Mouse (Mus musculus): ENCODE data around the gene Cask.

The Cask gene

GRCm38 (mm10) chrX:13651889-13652288 is 199.3 kb downstream of the Cask start:
- no peaks in the 10 kb centered on the region for H3K27me3 ChIP-seq (ENCODE audit: insufficient read depth, low read length)
- no peak for TF ChIP-seq POU5F1 (IDR thresholded peaks at IDR 0.05; ENCODE audit: borderline replicate concordance, low read length)
- no peak for TF ChIP-seq NANOG (IDR thresholded peaks at IDR 0.05; ENCODE audit: borderline replicate concordance, low read length)
- TF ChIP-seq CTCF (conservative IDR thresholded peaks at IDR 0.05; ENCODE audit: low read length), result no peak
- no peaks in the 10 kb centered on the region for H3K9me3 ChIP-seq (ENCODE audit: low read length)
- H3K36me3 ChIP-seq (ENCODE audit: insufficient read depth, low read length), result no peaks in the 10 kb centered on the region
- no peaks in the 10 kb centered on the region for H3K4me1 ChIP-seq (replicated peaks; ENCODE audit: low read depth, low read length)
- no peak overlapping the region for H3K4me3 ChIP-seq (replicated peaks; ENCODE audit: low read length)

- Histone ChIP-seq H3K36me3 (ENCODE audit: insufficient read depth, low read length) (no peaks in the 10 kb centered on the region), H3K4me1 (replicated peaks; ENCODE audit: low read depth, low read length) (no peaks in the 10 kb centered on the region), H3K27me3 (ENCODE audit: insufficient read depth, low read length) (no peaks in the 10 kb centered on the region), H3K9me3 (ENCODE audit: low read length) (no peaks in the 10 kb centered on the region), H3K4me3 (replicated peaks; ENCODE audit: low read length) (no peak overlapping the region)
- no peak for TF ChIP-seq CTCF (conservative IDR thresholded peaks at IDR 0.05; ENCODE audit: low read length)
- TF ChIP-seq NANOG (IDR thresholded peaks at IDR 0.05; ENCODE audit: borderline replicate concordance, low read length), result no peak
- TF ChIP-seq POU5F1 (IDR thresholded peaks at IDR 0.05; ENCODE audit: borderline replicate concordance, low read length), result no peak
These were observed 212.3 kb downstream of the Cask start for GRCm38 (mm10) chrX:13638894-13639293.

- H3K27me3 ChIP-seq (ENCODE audit: insufficient read depth, low read length), result no peaks in the 10 kb centered on the region
- no peak for TF ChIP-seq NANOG (IDR thresholded peaks at IDR 0.05; ENCODE audit: borderline replicate concordance, low read length)
- TF ChIP-seq CTCF (conservative IDR thresholded peaks at IDR 0.05; ENCODE audit: low read length), result no peak
- no peak for TF ChIP-seq POU5F1 (IDR thresholded peaks at IDR 0.05; ENCODE audit: borderline replicate concordance, low read length)
- no peaks in the 10 kb centered on the region for H3K9me3 ChIP-seq (ENCODE audit: low read length)
- no peaks in the 10 kb centered on the region for H3K36me3 ChIP-seq (ENCODE audit: insufficient read depth, low read length)
- H3K4me3 ChIP-seq (replicated peaks; ENCODE audit: low read length), result no peak overlapping the region
- H3K4me1 ChIP-seq (replicated peaks; ENCODE audit: low read depth, low read length), result no peaks in the 10 kb centered on the region
These were observed 214.8 kb downstream of the Cask start for GRCm38 (mm10) chrX:13636398-13636797.

- Histone ChIP-seq H3K36me3 (ENCODE audit: insufficient read depth, low read length) (no peaks in the 10 kb centered on the region), H3K4me3 (replicated peaks; ENCODE audit: low read length) (no peak within 1 kb of the TSS), H3K27me3 (ENCODE audit: insufficient read depth, low read length) (no peaks in the 10 kb centered on the region), H3K9me3 (ENCODE audit: low read length) (no peaks in the 10 kb centered on the region), H3K4me1 (replicated peaks; ENCODE audit: low read depth, low read length) (no peaks in the 10 kb centered on the region)
- no peak for TF ChIP-seq POU5F1 (IDR thresholded peaks at IDR 0.05; ENCODE audit: borderline replicate concordance, low read length)
- no peak for TF ChIP-seq CTCF (conservative IDR thresholded peaks at IDR 0.05; ENCODE audit: low read length)
- no peak for TF ChIP-seq NANOG (IDR thresholded peaks at IDR 0.05; ENCODE audit: borderline replicate concordance, low read length)
These were observed 219.4 kb downstream of the Cask start, which contains the start of gene Gpr34 for GRCm38 (mm10) chrX:13631599-13632283. Gpr34 (plus strand) TSS chrX:13632089.

GRCm38 (mm10) chrX:13622654-13623053 is 228.5 kb downstream of the Cask start:
- no peak overlapping the region for H3K4me3 ChIP-seq (replicated peaks; ENCODE audit: low read length)
- no peaks in the 10 kb centered on the region for H3K27me3 ChIP-seq (ENCODE audit: insufficient read depth, low read length)
- no peaks in the 10 kb centered on the region for H3K4me1 ChIP-seq (replicated peaks; ENCODE audit: low read depth, low read length)
- H3K36me3 ChIP-seq (ENCODE audit: insufficient read depth, low read length), result no peaks in the 10 kb centered on the region
- TF ChIP-seq CTCF (conservative IDR thresholded peaks at IDR 0.05; ENCODE audit: low read length) (no peak), NANOG (IDR thresholded peaks at IDR 0.05; ENCODE audit: borderline replicate concordance, low read length) (no peak), POU5F1 (IDR thresholded peaks at IDR 0.05; ENCODE audit: borderline replicate concordance, low read length) (no peak)
- H3K9me3 ChIP-seq (ENCODE audit: low read length), result no peaks in the 10 kb centered on the region

GRCm38 (mm10) chrX:13621473-13621872 is 229.7 kb downstream of the Cask start:
- no peaks in the 10 kb centered on the region for H3K36me3 ChIP-seq (ENCODE audit: insufficient read depth, low read length)
- H3K27me3 ChIP-seq (ENCODE audit: insufficient read depth, low read length), result no peaks in the 10 kb centered on the region
- no peaks in the 10 kb centered on the region for H3K9me3 ChIP-seq (ENCODE audit: low read length)
- no peak overlapping the region for H3K4me3 ChIP-seq (replicated peaks; ENCODE audit: low read length)
- no peaks in the 10 kb centered on the region for H3K4me1 ChIP-seq (replicated peaks; ENCODE audit: low read depth, low read length)
- TF ChIP-seq POU5F1 (IDR thresholded peaks at IDR 0.05; ENCODE audit: borderline replicate concordance, low read length) (no peak), NANOG (IDR thresholded peaks at IDR 0.05; ENCODE audit: borderline replicate concordance, low read length) (no peak), CTCF (conservative IDR thresholded peaks at IDR 0.05; ENCODE audit: low read length) (no peak)

- Histone ChIP-seq H3K36me3 (ENCODE audit: insufficient read depth, low read length) (no peaks in the 10 kb centered on the region), H3K4me1 (replicated peaks; ENCODE audit: low read depth, low read length) (no peaks in the 10 kb centered on the region), H3K4me3 (replicated peaks; ENCODE audit: low read length) (no peak overlapping the region), H3K27me3 (ENCODE audit: insufficient read depth, low read length) (no peaks in the 10 kb centered on the region), H3K9me3 (ENCODE audit: low read length) (no peaks in the 10 kb centered on the region)
- TF ChIP-seq NANOG (IDR thresholded peaks at IDR 0.05; ENCODE audit: borderline replicate concordance, low read length) (no peak), CTCF (conservative IDR thresholded peaks at IDR 0.05; ENCODE audit: low read length) (no peak), POU5F1 (IDR thresholded peaks at IDR 0.05; ENCODE audit: borderline replicate concordance, low read length) (no peak)
These were observed 232.7 kb downstream of the Cask start for GRCm38 (mm10) chrX:13618476-13618875.

- H3K4me3 ChIP-seq (replicated peaks; ENCODE audit: low read length), result no peak overlapping the region
- H3K27me3 ChIP-seq (ENCODE audit: insufficient read depth, low read length), result no peaks in the 10 kb centered on the region
- TF ChIP-seq CTCF (conservative IDR thresholded peaks at IDR 0.05; ENCODE audit: low read length) (no peak), POU5F1 (IDR thresholded peaks at IDR 0.05; ENCODE audit: borderline replicate concordance, low read length) (no peak), NANOG (IDR thresholded peaks at IDR 0.05; ENCODE audit: borderline replicate concordance, low read length) (no peak)
- no peaks in the 10 kb centered on the region for H3K4me1 ChIP-seq (replicated peaks; ENCODE audit: low read depth, low read length)
- no peaks in the 10 kb centered on the region for H3K36me3 ChIP-seq (ENCODE audit: insufficient read depth, low read length)
- no peaks in the 10 kb centered on the region for H3K9me3 ChIP-seq (ENCODE audit: low read length)
These were observed 233.9 kb downstream of the Cask start for GRCm38 (mm10) chrX:13617294-13617693.

GRCm38 (mm10) chrX:13616726-13617125 is 234.4 kb downstream of the Cask start:
- Histone ChIP-seq H3K36me3 (ENCODE audit: insufficient read depth, low read length) (no peaks in the 10 kb centered on the region), H3K4me3 (replicated peaks; ENCODE audit: low read length) (no peak overlapping the region), H3K4me1 (replicated peaks; ENCODE audit: low read depth, low read length) (no peaks in the 10 kb centered on the region), H3K27me3 (ENCODE audit: insufficient read depth, low read length) (no peaks in the 10 kb centered on the region), H3K9me3 (ENCODE audit: low read length) (no peaks in the 10 kb centered on the region)
- no peak for TF ChIP-seq CTCF (conservative IDR thresholded peaks at IDR 0.05; ENCODE audit: low read length)
- TF ChIP-seq NANOG (IDR thresholded peaks at IDR 0.05; ENCODE audit: borderline replicate concordance, low read length), result no peak
- no peak for TF ChIP-seq POU5F1 (IDR thresholded peaks at IDR 0.05; ENCODE audit: borderline replicate concordance, low read length)
